Mouse (Mus musculus) kidney, postnatal 0 days (tissue): Measurements from ENCODE around the gene Rora. TPM values are rescaled to one million over a fixed set of nuclear protein-coding genes. Genes with fewer than 3 reads are reported as not detected.
A peak's percentile ranks its signal among the peaks of the same experiment; 100 is the strongest.

ENCODE experiments used
- ATAC-seq: fragments of 200-750 bp; cut with Nextera tagmentation; replicated peaks from 2 replicates; pipeline ENCODE4 v1.8.0; 2017; ENCODE audit warnings: low read depth, moderate number of reproducible peaks, moderate TSS enrichment, moderate library complexity; ENCODE audit not compliant: low FRiP score
- DNase-seq: peaks from one replicate; pipeline ENCODE4 v3.0.0-alpha.2; 2016; ENCODE audit warnings: low spot score
- H3K27ac ChIP-seq: fragments of 300-500 bp; sonication (generic); 2 replicates; pipeline ENCODE4 v1.5.1; 2014; ENCODE audit warnings: mild to moderate bottlenecking
- H3K27me3 ChIP-seq: fragments of 300-500 bp; sonication (generic); 2 replicates; pipeline ENCODE4 v1.6.1; 2014; ENCODE audit warnings: low read length, mixed read lengths; ENCODE audit not compliant: insufficient read depth
- H3K36me3 ChIP-seq: fragments of 300-500 bp; sonication (generic); 2 replicates; pipeline ENCODE4 v1.6.1; 2014; ENCODE audit warnings: low read length, mixed read lengths; ENCODE audit not compliant: insufficient read depth
- H3K4me1 ChIP-seq: fragments of 300-500 bp; sonication (generic); replicated peaks from 2 replicates; pipeline ENCODE4 v1.6.1; 2014; ENCODE audit warnings: antibody characterized with exemption, low read length, mixed read lengths; ENCODE audit not compliant: insufficient read depth
- H3K4me2 ChIP-seq: fragments of 300-500 bp; sonication (generic); 2 replicates; pipeline ENCODE4 v1.6.1; 2014; ENCODE audit warnings: mild to moderate bottlenecking, low read length, moderate library complexity, mixed read lengths
- H3K4me3 ChIP-seq: fragments of 300-500 bp; sonication (generic); replicated peaks from 2 replicates; pipeline ENCODE4 v1.5.1; 2014; ENCODE audit warnings: low read depth, low read length
- H3K9ac ChIP-seq: fragments of 300-500 bp; sonication (generic); 2 replicates; pipeline ENCODE4 v1.6.1; 2014; ENCODE audit warnings: low read depth, low read length
- H3K9me3 ChIP-seq: fragments of 300-500 bp; sonication (generic); replicated peaks from 2 replicates; pipeline ENCODE4 v1.6.1; 2016; ENCODE audit warnings: low read length, inconsistent platforms, mixed read lengths
- CTCF ChIP-seq: IDR thresholded peaks from 2 replicates; pipeline ENCODE4 v1.5.1; 2016; ENCODE audit warnings: antibody characterized with exemption, low read depth, mild to moderate bottlenecking, moderate library complexity
- WGBS: fragments of 180-500 bp; shearing (Covaris S2); extraction: QIAGEN DNeasy Blood & Tissue Kit; methylation state at CpG from one replicate; pipeline ENCODE4 v1.1.7; 2014; 5-methylcytosine and 5-hydroxymethylcytosine counted together
- polyA plus RNA-seq: library from polyadenylated mRNA; unstranded; fragments of >200 nt; fragmentation: Nextera tagmentation; extraction: Ambion mirVana; gene quantifications from 2 replicates; pipeline ENCODE4 v1.2.1, GENCODE M21; 2015

Rora gene
- polyA plus RNA-seq, 1 experiment from 2014 or later: 9.8 TPM

DNA sequence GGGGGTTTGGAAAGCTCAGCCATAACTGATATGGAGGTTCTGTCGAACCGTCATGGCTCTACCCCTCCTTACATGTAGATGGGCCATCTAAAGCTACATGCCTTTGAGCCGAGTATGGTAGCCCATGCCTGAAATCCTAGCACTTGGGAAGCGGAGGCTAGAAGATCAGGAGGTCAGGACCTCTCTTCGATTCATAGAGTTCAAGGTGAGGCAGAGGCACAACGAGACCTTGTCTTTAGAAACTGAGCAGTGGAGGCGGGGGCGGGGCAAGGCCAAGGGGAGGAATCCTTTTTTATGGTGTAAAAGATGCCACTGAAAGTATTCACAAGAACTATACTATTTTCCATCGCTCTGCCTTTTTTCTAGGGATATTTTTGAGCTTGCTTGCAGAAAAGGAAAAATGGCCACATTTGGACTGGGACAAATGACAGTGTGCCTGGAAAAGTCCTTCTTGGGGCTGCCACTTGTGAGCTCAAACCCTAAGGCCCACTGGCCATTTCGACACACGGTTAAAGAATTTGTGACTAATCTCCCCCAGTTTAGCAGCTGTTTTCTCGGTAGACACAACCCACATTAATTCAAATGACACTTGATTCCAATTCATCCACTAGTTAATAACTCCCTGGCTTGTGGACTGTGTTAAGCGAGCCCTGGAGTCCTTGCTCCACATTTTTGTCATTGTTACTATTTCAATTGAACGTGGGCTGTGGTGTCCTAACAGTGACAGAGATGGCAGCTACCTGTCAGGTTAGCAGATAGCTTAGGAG, 679.4 kb downstream of the Rora start:
- DNase-seq (no peak), ATAC-seq (no peak)

DNA sequence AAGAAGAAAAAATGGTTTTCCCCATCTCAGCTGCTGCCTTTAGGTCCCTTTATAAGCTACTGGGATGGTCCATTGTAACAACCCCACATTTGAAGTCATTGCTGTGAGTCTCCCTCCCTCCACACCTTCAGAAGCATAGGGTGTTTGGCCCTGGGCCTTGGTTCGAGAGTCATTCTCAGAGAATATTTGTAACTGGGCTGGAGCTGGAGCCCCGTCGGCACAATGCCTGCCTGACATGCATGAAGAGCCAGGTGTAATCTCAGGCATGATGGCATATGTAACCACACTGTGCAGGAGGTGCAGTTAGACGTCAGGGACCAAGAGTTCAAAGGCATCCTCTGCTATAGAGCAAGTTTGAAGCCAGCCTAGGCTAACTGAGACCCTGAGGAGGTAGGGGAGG, 680.1 kb downstream of the Rora start:
- 54% methylated on average over 4 of the region's 4 CpGs for WGBS

More for the DNA sequence above, 679.4 kb downstream of the Rora start:
- H3K27ac ChIP-seq: no peak overlapping the region
- no peak overlapping the region for H3K9ac ChIP-seq
- no peak for TF ChIP-seq CTCF
- H3K4me1 ChIP-seq: peaks cover 15% of the 10 kb centered on the region; the same call in 1 of the 2 replicates
- H3K27me3 ChIP-seq: no peaks in the 10 kb centered on the region
- H3K4me2 ChIP-seq: no peak overlapping the region
- WGBS: 67% methylated on average over 14 of the region's 14 CpGs
- H3K4me3 ChIP-seq: no peak overlapping the region
- no peaks in the 10 kb centered on the region for H3K9me3 ChIP-seq
- H3K36me3 ChIP-seq: no peaks in the 10 kb centered on the region

GRCm38 (mm10) chr9:69334106-69334505, 680.5 kb downstream of the Rora start:
- H3K4me2 ChIP-seq: 0 out of 2 replicates have a peak overlapping the region, but pooled peaks have one; percentile 5
- no peaks in the 10 kb centered on the region for H3K36me3 ChIP-seq
- no peak for TF ChIP-seq CTCF
- no peaks in the 10 kb centered on the region for H3K27me3 ChIP-seq
- no peaks in the 10 kb centered on the region for H3K9me3 ChIP-seq
- no peak for ATAC-seq
- peak; percentile 74 for DNase-seq
- no peak overlapping the region for H3K9ac ChIP-seq
- peaks cover 15% of the 10 kb centered on the region; the same call in 1 of the 2 replicates for H3K4me1 ChIP-seq
- no peak overlapping the region for H3K27ac ChIP-seq
- 51% methylated on average over 8 of the region's 8 CpGs for WGBS
- H3K4me3 ChIP-seq: no peak overlapping the region

More for the DNA sequence above, 680.1 kb downstream of the Rora start:
- no peak overlapping the region for H3K4me2 ChIP-seq
- H3K27ac ChIP-seq: no peak overlapping the region
- no peak for TF ChIP-seq CTCF
- no peaks in the 10 kb centered on the region for H3K27me3 ChIP-seq
- DNase-seq: no peak
- ATAC-seq: no peak
- H3K9ac ChIP-seq: no peak overlapping the region
- peaks cover 15% of the 10 kb centered on the region; the same call in 1 of the 2 replicates for H3K4me1 ChIP-seq
- H3K36me3 ChIP-seq: no peaks in the 10 kb centered on the region
- no peaks in the 10 kb centered on the region for H3K9me3 ChIP-seq
- no peak overlapping the region for H3K4me3 ChIP-seq

DNA sequence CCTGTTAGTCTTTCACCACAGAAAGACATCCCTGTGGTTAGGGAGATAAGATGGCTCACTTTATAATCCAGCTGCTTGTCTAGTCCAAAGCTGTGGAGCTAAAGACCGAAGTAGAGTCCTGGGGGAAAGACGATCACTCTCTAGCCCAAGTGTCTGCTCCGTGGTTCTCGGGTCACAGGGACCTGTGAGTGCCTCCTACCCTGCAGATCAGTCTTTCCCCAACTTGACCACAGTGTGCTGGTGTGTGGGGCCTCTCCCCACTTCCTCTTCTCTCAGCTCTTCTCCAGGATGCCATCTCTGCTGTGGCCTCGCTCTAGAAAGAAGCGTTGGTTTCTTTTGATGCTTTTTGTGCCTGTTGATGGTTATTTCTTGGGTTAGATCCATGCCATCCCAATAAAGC, 682.5 kb downstream of the Rora start:
- Histone ChIP-seq H3K4me3 (no peak overlapping the region), H3K4me1 (peaks cover 15% of the 10 kb centered on the region; the same call in 1 of the 2 replicates), H3K4me2 (no peak overlapping the region), H3K9ac (no peak overlapping the region), H3K27ac (no peak overlapping the region), H3K27me3 (no peaks in the 10 kb centered on the region), H3K36me3 (no peaks in the 10 kb centered on the region), H3K9me3 (no peaks in the 10 kb centered on the region)
- DNase-seq: no peak
- TF ChIP-seq CTCF: no peak
- 85% methylated on average over 6 of the region's 6 CpGs for WGBS
- ATAC-seq: no peak

GRCm38 (mm10) chr9:69339199-69339598, 685.6 kb downstream of the Rora start:
- WGBS: 86% methylated on average over 7 of the region's 7 CpGs
- Histone ChIP-seq H3K27me3 (no peaks in the 10 kb centered on the region), H3K27ac (no peak overlapping the region), H3K9ac (no peak overlapping the region), H3K9me3 (no peaks in the 10 kb centered on the region), H3K36me3 (no peaks in the 10 kb centered on the region), H3K4me3 (no peak overlapping the region), H3K4me2 (no peak overlapping the region), H3K4me1 (peaks cover 7% of the 10 kb centered on the region; the same call in 1 of the 2 replicates)
- TF ChIP-seq CTCF: no peak
- DNase-seq (no peak), ATAC-seq (0 out of 2 replicates have a peak, but pooled peaks have one; percentile 25)

DNA sequence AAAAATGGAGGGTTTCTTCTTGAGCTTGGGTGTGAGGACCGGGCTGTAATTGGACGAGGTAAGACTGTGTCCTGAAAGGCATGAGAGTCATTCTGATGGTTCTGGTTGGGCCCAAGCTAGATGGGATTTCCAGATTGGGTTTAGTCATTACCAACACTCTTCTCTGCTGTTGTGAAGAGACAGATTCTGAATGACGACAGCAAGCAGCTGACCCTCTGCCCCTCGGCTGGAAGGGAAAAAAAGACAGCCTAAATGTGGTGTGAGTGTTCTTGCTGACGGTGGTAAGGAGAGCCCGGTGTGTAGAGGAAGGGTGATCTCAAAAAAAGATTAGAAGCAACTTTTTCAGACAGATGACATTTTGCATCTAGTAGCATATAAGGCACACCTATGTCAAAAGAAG, 686.2 kb downstream of the Rora start:
- no peak for TF ChIP-seq CTCF
- 77% methylated on average over 6 of the region's 6 CpGs for WGBS
- no peak for ATAC-seq
- H3K36me3 ChIP-seq: no peaks in the 10 kb centered on the region
- H3K27me3 ChIP-seq: no peaks in the 10 kb centered on the region
- H3K9me3 ChIP-seq: no peaks in the 10 kb centered on the region
- H3K4me2 ChIP-seq: no peak overlapping the region
- no peak overlapping the region for H3K27ac ChIP-seq
- no peak overlapping the region for H3K9ac ChIP-seq
- no peak overlapping the region for H3K4me3 ChIP-seq
- 0 out of 2 replicates have a peak, but pooled peaks cover 1% of the 10 kb centered on the region for H3K4me1 ChIP-seq
- no peak for DNase-seq
